Mouse (Mus musculus): Measurements from ENCODE around the gene Tmem88b. TPM values are rescaled to one million over a fixed set of nuclear protein-coding genes. Genes with fewer than 3 reads are reported as not detected.

Gene Tmem88b
- polyA plus RNA-seq, 1 experiment, result 1.8 TPM

GRCm38 (mm10) chr4:155779498-155779897, 6.2 kb downstream of the Tmem88b start:
- no peak overlapping the region for H3K27ac ChIP-seq (ENCODE audit: insufficient read depth, low read depth, low read length)
- no peaks in the 10 kb centered on the region for H3K36me3 ChIP-seq (ENCODE audit: control insufficient read depth, insufficient read depth, low read length)
- H3K27me3 ChIP-seq (replicated peaks; ENCODE audit: control insufficient read depth, insufficient read depth, low read length), result no peaks in the 10 kb centered on the region
- 85% methylated on average over 4 of the region's 4 CpGs for WGBS
- TF ChIP-seq POLR2A (IDR thresholded peaks at IDR 0.05; ENCODE audit: low read depth, low read length) (no peak), CTCF (conservative IDR thresholded peaks at IDR 0.05; ENCODE audit: insufficient read depth, insufficient read length, low read depth, low read length) (no peak)
- H3K4me1 ChIP-seq (ENCODE audit: control insufficient read depth, insufficient read depth, low read length), result peaks cover 21% of the 10 kb centered on the region
- no peak for DNase-seq
- H3K4me3 ChIP-seq (ENCODE audit: insufficient read depth, low read depth, low read length), result no peak overlapping the region

- H3K4me3 ChIP-seq (ENCODE audit: insufficient read depth, low read depth, low read length), result no peak overlapping the region
- H3K27ac ChIP-seq (ENCODE audit: insufficient read depth, low read depth, low read length), result no peak overlapping the region
- no peaks in the 10 kb centered on the region for H3K36me3 ChIP-seq (ENCODE audit: control insufficient read depth, insufficient read depth, low read length)
- peaks cover 17% of the 10 kb centered on the region for H3K4me1 ChIP-seq (ENCODE audit: control insufficient read depth, insufficient read depth, low read length)
- 75% methylated on average over 2 of the region's 2 CpGs for WGBS
- H3K27me3 ChIP-seq (replicated peaks; ENCODE audit: control insufficient read depth, insufficient read depth, low read length), result no peaks in the 10 kb centered on the region
- TF ChIP-seq POLR2A (IDR thresholded peaks at IDR 0.05; ENCODE audit: low read depth, low read length) (no peak), CTCF (conservative IDR thresholded peaks at IDR 0.05; ENCODE audit: insufficient read depth, insufficient read length, low read depth, low read length) (no peak)
- DNase-seq, result no peak
Measured at GRCm38 (mm10) chr4:155777816-155778215, 7.9 kb downstream of the Tmem88b start.

GRCm38 (mm10) chr4:155776704-155777335, 8.9 kb downstream of the Tmem88b start:
- peak; percentile 32 for DNase-seq
- Histone ChIP-seq H3K27ac (ENCODE audit: insufficient read depth, low read depth, low read length) (peak overlapping the region; percentile 36; the same call in 1 of the 2 replicates), H3K4me3 (ENCODE audit: insufficient read depth, low read depth, low read length) (no peak overlapping the region), H3K27me3 (replicated peaks; ENCODE audit: control insufficient read depth, insufficient read depth, low read length) (no peaks in the 10 kb centered on the region), H3K36me3 (ENCODE audit: control insufficient read depth, insufficient read depth, low read length) (no peaks in the 10 kb centered on the region), H3K4me1 (ENCODE audit: control insufficient read depth, insufficient read depth, low read length) (peaks cover 26% of the 10 kb centered on the region)
- TF ChIP-seq CTCF (conservative IDR thresholded peaks at IDR 0.05; ENCODE audit: insufficient read depth, insufficient read length, low read depth, low read length), result no peak
- no peak for TF ChIP-seq POLR2A (IDR thresholded peaks at IDR 0.05; ENCODE audit: low read depth, low read length)
- WGBS, result 63% methylated on average over 2 of the region's 2 CpGs

- Histone ChIP-seq H3K27me3 (replicated peaks; ENCODE audit: control insufficient read depth, insufficient read depth, low read length) (no peaks in the 10 kb centered on the region), H3K27ac (ENCODE audit: insufficient read depth, low read depth, low read length) (peak overlapping the region; percentile 42), H3K4me1 (ENCODE audit: control insufficient read depth, insufficient read depth, low read length) (peaks cover 34% of the 10 kb centered on the region), H3K36me3 (ENCODE audit: control insufficient read depth, insufficient read depth, low read length) (no peaks in the 10 kb centered on the region), H3K4me3 (ENCODE audit: insufficient read depth, low read depth, low read length) (no peak overlapping the region)
- WGBS, result 68% methylated on average over 3 of the region's 3 CpGs
- TF ChIP-seq CTCF (conservative IDR thresholded peaks at IDR 0.05; ENCODE audit: insufficient read depth, insufficient read length, low read depth, low read length) (no peak), POLR2A (IDR thresholded peaks at IDR 0.05; ENCODE audit: low read depth, low read length) (no peak)
- DNase-seq, result peak; percentile 70
Measured at GRCm38 (mm10) chr4:155775855-155776254, 9.8 kb downstream of the Tmem88b start.

GRCm38 (mm10) chr4:155774971-155775740, 10.5 kb downstream of the Tmem88b start:
- Histone ChIP-seq H3K4me3 (ENCODE audit: insufficient read depth, low read depth, low read length) (no peak overlapping the region), H3K4me1 (ENCODE audit: control insufficient read depth, insufficient read depth, low read length) (peaks cover 39% of the 10 kb centered on the region), H3K27ac (ENCODE audit: insufficient read depth, low read depth, low read length) (peak overlapping the region; percentile 42; the same call in 1 of the 2 replicates), H3K27me3 (replicated peaks; ENCODE audit: control insufficient read depth, insufficient read depth, low read length) (no peaks in the 10 kb centered on the region), H3K36me3 (ENCODE audit: control insufficient read depth, insufficient read depth, low read length) (no peaks in the 10 kb centered on the region)
- TF ChIP-seq CTCF (conservative IDR thresholded peaks at IDR 0.05; ENCODE audit: insufficient read depth, insufficient read length, low read depth, low read length), result no peak
- TF ChIP-seq POLR2A (IDR thresholded peaks at IDR 0.05; ENCODE audit: low read depth, low read length), result no peak
- 21% methylated on average over 9 of the region's 9 CpGs for WGBS
- DNase-seq, result peak; percentile 84

GRCm38 (mm10) chr4:155774280-155774754, 11.4 kb downstream of the Tmem88b start, which contains the start of gene Vwa1:
Gene Vwa1 (minus strand): TSS chr4:155774698.
- peak; percentile 95 for DNase-seq
- Histone ChIP-seq H3K36me3 (ENCODE audit: control insufficient read depth, insufficient read depth, low read length) (no peaks in the 10 kb centered on the region), H3K27ac (ENCODE audit: insufficient read depth, low read depth, low read length) (peak within 1 kb of the TSS; percentile 42; the same call in 1 of the 2 replicates), H3K4me3 (ENCODE audit: insufficient read depth, low read depth, low read length) (peak within 1 kb of the TSS; percentile 69), H3K27me3 (replicated peaks; ENCODE audit: control insufficient read depth, insufficient read depth, low read length) (no peaks in the 10 kb centered on the region), H3K4me1 (ENCODE audit: control insufficient read depth, insufficient read depth, low read length) (peaks cover 42% of the 10 kb centered on the region)
- TF ChIP-seq CTCF (conservative IDR thresholded peaks at IDR 0.05; ENCODE audit: insufficient read depth, insufficient read length, low read depth, low read length), result no peak
- TF ChIP-seq POLR2A (IDR thresholded peaks at IDR 0.05; ENCODE audit: low read depth, low read length), result peak; percentile 91
- WGBS, result under 1% methylated on average over 35 of the region's 35 CpGs
